Mouse (Mus musculus): ENCODE measurements around the gene Trabd2b. TPM values are rescaled to one million over a fixed set of nuclear protein-coding genes. Genes with fewer than 3 reads are reported as not detected.

Gene Trabd2b
- total and polyA plus RNA-seq, 2 experiments from 2014 or later, result 0.63 to 0.71 TPM

- no peak for TF ChIP-seq CTCF (IDR thresholded peaks at IDR 0.05; ENCODE audit: low read depth)
Observed at GRCm38 (mm10) chr4:114389653-114390052, 16.9 kb upstream of the Trabd2b start.

GRCm38 (mm10) chr4:114397625-114398024 is 8.9 kb upstream of the Trabd2b start:
- Histone ChIP-seq H3K9me3 (ENCODE audit: low read length) (no peaks in the 10 kb centered on the region), H3K27ac (ENCODE audit: low read depth, low read length) (no peak overlapping the region), H3K27me3 (ENCODE audit: insufficient read depth, low read length) (no peaks in the 10 kb centered on the region), H3K4me2 (ENCODE audit: low read depth) (no peak overlapping the region), H3K36me3 (ENCODE audit: insufficient read depth) (no peaks in the 10 kb centered on the region), H3K4me3 (ENCODE audit: low read depth, low read length) (no peak overlapping the region), H3K9ac (no peak overlapping the region), H3K4me1 (ENCODE audit: insufficient read depth) (no peaks in the 10 kb centered on the region)
- ATAC-seq, result no peak
- 0 out of 2 replicates have a peak, but pooled peaks have one; percentile 29 for TF ChIP-seq CTCF (IDR thresholded peaks at IDR 0.05; ENCODE audit: low read depth)
- no peak for DNase-seq

More at GRCm38 (mm10) chr4:114389653-114390052, 16.9 kb upstream of the Trabd2b start:
- no peak overlapping the region for H3K9ac ChIP-seq
- no peaks in the 10 kb centered on the region for H3K9me3 ChIP-seq (ENCODE audit: low read length)
- no peak overlapping the region for H3K4me2 ChIP-seq (ENCODE audit: low read depth)
- H3K27me3 ChIP-seq (ENCODE audit: insufficient read depth, low read length), result no peaks in the 10 kb centered on the region
- H3K4me3 ChIP-seq (ENCODE audit: low read depth, low read length), result no peak overlapping the region
- H3K4me1 ChIP-seq (ENCODE audit: insufficient read depth), result no peaks in the 10 kb centered on the region
- ATAC-seq (no peak), DNase-seq (no peak)
- H3K27ac ChIP-seq (ENCODE audit: low read depth, low read length), result no peak overlapping the region
- H3K36me3 ChIP-seq (ENCODE audit: insufficient read depth), result no peaks in the 10 kb centered on the region

GRCm38 (mm10) chr4:114399821-114400220 is 6.7 kb upstream of the Trabd2b start:
- Histone ChIP-seq H3K4me3 (ENCODE audit: low read depth, low read length) (no peak overlapping the region), H3K27me3 (ENCODE audit: insufficient read depth, low read length) (no peaks in the 10 kb centered on the region), H3K36me3 (ENCODE audit: insufficient read depth) (no peaks in the 10 kb centered on the region), H3K4me1 (ENCODE audit: insufficient read depth) (no peaks in the 10 kb centered on the region), H3K27ac (ENCODE audit: low read depth, low read length) (no peak overlapping the region), H3K9me3 (ENCODE audit: low read length) (no peaks in the 10 kb centered on the region), H3K9ac (no peak overlapping the region), H3K4me2 (ENCODE audit: low read depth) (no peak overlapping the region)
- no peak for DNase-seq
- WGBS, result 31% methylated on average over 3 of the region's 3 CpGs
- no peak for ATAC-seq
- no peak for TF ChIP-seq CTCF (IDR thresholded peaks at IDR 0.05; ENCODE audit: low read depth)

- Histone ChIP-seq H3K4me1 (ENCODE audit: insufficient read depth) (peaks cover 3% of the 10 kb centered on the region; the same call in 1 of the 2 replicates), H3K4me3 (ENCODE audit: low read depth, low read length) (no peak overlapping the region), H3K4me2 (ENCODE audit: low read depth) (no peak overlapping the region), H3K36me3 (ENCODE audit: insufficient read depth) (no peaks in the 10 kb centered on the region), H3K9me3 (ENCODE audit: low read length) (no peaks in the 10 kb centered on the region), H3K9ac (no peak overlapping the region), H3K27me3 (ENCODE audit: insufficient read depth, low read length) (peaks cover 8% of the 10 kb centered on the region), H3K27ac (ENCODE audit: low read depth, low read length) (no peak overlapping the region)
- DNase-seq (no peak), ATAC-seq (no peak)
- WGBS, result 58% methylated on average over 7 of the region's 7 CpGs
- no peak for TF ChIP-seq CTCF (IDR thresholded peaks at IDR 0.05; ENCODE audit: low read depth)
Observed at GRCm38 (mm10) chr4:114401993-114402731, 4.4 kb upstream of the Trabd2b start.

GRCm38 (mm10) chr4:114405682-114406354 is 706 bp upstream of the Trabd2b start:
- Histone ChIP-seq H3K9ac (peak overlapping the region; percentile 37; the same call in 1 of the 2 replicates), H3K27me3 (ENCODE audit: insufficient read depth, low read length) (peaks cover 11% of the 10 kb centered on the region), H3K27ac (ENCODE audit: low read depth, low read length) (no peak overlapping the region), H3K36me3 (ENCODE audit: insufficient read depth) (no peaks in the 10 kb centered on the region), H3K4me1 (ENCODE audit: insufficient read depth) (peaks cover 3% of the 10 kb centered on the region; the same call in 1 of the 2 replicates), H3K9me3 (ENCODE audit: low read length) (no peaks in the 10 kb centered on the region), H3K4me3 (ENCODE audit: low read depth, low read length) (peak overlapping the region; percentile 56), H3K4me2 (ENCODE audit: low read depth) (peak overlapping the region; percentile 100)
- DNase-seq (peak; percentile 84), ATAC-seq (peak; percentile 87)
- WGBS, result under 1% methylated on average over 24 of the region's 74 CpGs
- peak; percentile 95 for TF ChIP-seq CTCF (IDR thresholded peaks at IDR 0.05; ENCODE audit: low read depth)

GRCm38 (mm10) chr4:114407516-114407915 is 992 bp downstream of the Trabd2b start:
- H3K4me1 ChIP-seq (ENCODE audit: insufficient read depth), result peaks cover 3% of the 10 kb centered on the region; the same call in 1 of the 2 replicates
- no peaks in the 10 kb centered on the region for H3K9me3 ChIP-seq (ENCODE audit: low read length)
- no peak for ATAC-seq
- H3K9ac ChIP-seq, result no peak overlapping the region
- H3K27me3 ChIP-seq (ENCODE audit: insufficient read depth, low read length), result peaks cover 11% of the 10 kb centered on the region
- H3K27ac ChIP-seq (ENCODE audit: low read depth, low read length), result no peak overlapping the region
- no peak for TF ChIP-seq CTCF (IDR thresholded peaks at IDR 0.05; ENCODE audit: low read depth)
- no peak overlapping the region for H3K4me3 ChIP-seq (ENCODE audit: low read depth, low read length)
- no peak overlapping the region for H3K4me2 ChIP-seq (ENCODE audit: low read depth)
- 69% methylated on average over 3 of the region's 3 CpGs for whole genome bisulfite sequencing
- no peaks in the 10 kb centered on the region for H3K36me3 ChIP-seq (ENCODE audit: insufficient read depth)
- DNase-seq, result no peak

- H3K4me1 ChIP-seq (ENCODE audit: insufficient read depth), result peaks cover 3% of the 10 kb centered on the region; the same call in 1 of the 2 replicates
- no peaks in the 10 kb centered on the region for H3K36me3 ChIP-seq (ENCODE audit: insufficient read depth)
- TF ChIP-seq CTCF (IDR thresholded peaks at IDR 0.05; ENCODE audit: low read depth), result no peak
- ATAC-seq, result no peak
- H3K9ac ChIP-seq, result no peak overlapping the region
- no peak for DNase-seq
- no peak overlapping the region for H3K4me2 ChIP-seq (ENCODE audit: low read depth)
- H3K27me3 ChIP-seq (ENCODE audit: insufficient read depth, low read length), result peaks cover 11% of the 10 kb centered on the region
- no peaks in the 10 kb centered on the region for H3K9me3 ChIP-seq (ENCODE audit: low read length)
- no peak overlapping the region for H3K27ac ChIP-seq (ENCODE audit: low read depth, low read length)
- H3K4me3 ChIP-seq (ENCODE audit: low read depth, low read length), result no peak overlapping the region
- WGBS, result 93% methylated on average over 2 of the region's 2 CpGs
Observed at GRCm38 (mm10) chr4:114408298-114408697, 1.8 kb downstream of the Trabd2b start.

All from forebrain, postnatal 0 days (tissue).